Mouse (Mus musculus) heart, embryonic 12.5 days (tissue): ENCODE data around the gene Cdk5rap1. TPM values are rescaled to one million over a fixed set of nuclear protein-coding genes. Genes with fewer than 3 reads are reported as not detected.

Source experiments
- ATAC-seq: fragments of 200-750 bp; cut with Nextera tagmentation; 2 replicates; pipeline ENCODE4 v1.8.0; 2017; ENCODE audit warnings: moderate TSS enrichment, moderate library complexity; ENCODE audit not compliant: insufficient number of reproducible peaks, low FRiP score
- H3K27ac ChIP-seq: fragments of 300-500 bp; sonication (generic); 2 replicates; pipeline ENCODE4 v1.5.1; 2016; ENCODE audit warnings: mild to moderate bottlenecking, moderate library complexity; ENCODE audit not compliant: poor library complexity, severe bottlenecking
- H3K27me3 ChIP-seq: fragments of 300-500 bp; sonication (generic); replicated peaks from 2 replicates; pipeline ENCODE4 v1.6.1; 2016; ENCODE audit warnings: mild to moderate bottlenecking, moderate library complexity
- H3K36me3 ChIP-seq: fragments of 300-500 bp; sonication (generic); 2 replicates; pipeline ENCODE4 v1.6.1; 2016; ENCODE audit warnings: mild to moderate bottlenecking, moderate library complexity
- H3K4me1 ChIP-seq: fragments of 300-500 bp; sonication (generic); replicated peaks from 2 replicates; pipeline ENCODE4 v1.6.1; 2016; ENCODE audit warnings: mild to moderate bottlenecking
- H3K4me2 ChIP-seq: fragments of 300-500 bp; sonication (generic); 2 replicates; pipeline ENCODE4 v1.6.1; 2016; ENCODE audit warnings: mild to moderate bottlenecking, moderate library complexity
- H3K4me3 ChIP-seq: fragments of 300-500 bp; sonication (generic); 2 replicates; pipeline ENCODE4 v1.5.1; 2016; ENCODE audit warnings: mild to moderate bottlenecking
- H3K9ac ChIP-seq: fragments of 300-500 bp; sonication (generic); 2 replicates; pipeline ENCODE4 v1.6.1; 2016; ENCODE audit warnings: mild to moderate bottlenecking, moderate library complexity
- H3K9me3 ChIP-seq: fragments of 300-500 bp; sonication (generic); replicated peaks from 2 replicates; pipeline ENCODE4 v1.6.1; 2016; ENCODE audit warnings: mild to moderate bottlenecking, moderate library complexity
- WGBS: fragments of 180-500 bp; shearing (Covaris S2); methylation state at CpG from one replicate; pipeline ENCODE4 v1.1.7; 2016; 5-methylcytosine and 5-hydroxymethylcytosine counted together
- polyA plus RNA-seq: library from polyadenylated mRNA; unstranded; fragments of >200 nt; fragmentation: Nextera tagmentation; extraction: Ambion mirVana; gene quantifications from 2 replicates; pipeline ENCODE4 v1.2.1, GENCODE M21; 2016

The Cdk5rap1 gene
- polyA plus RNA-seq, result 13.6 and 15.4 TPM in 2 replicates

DNA sequence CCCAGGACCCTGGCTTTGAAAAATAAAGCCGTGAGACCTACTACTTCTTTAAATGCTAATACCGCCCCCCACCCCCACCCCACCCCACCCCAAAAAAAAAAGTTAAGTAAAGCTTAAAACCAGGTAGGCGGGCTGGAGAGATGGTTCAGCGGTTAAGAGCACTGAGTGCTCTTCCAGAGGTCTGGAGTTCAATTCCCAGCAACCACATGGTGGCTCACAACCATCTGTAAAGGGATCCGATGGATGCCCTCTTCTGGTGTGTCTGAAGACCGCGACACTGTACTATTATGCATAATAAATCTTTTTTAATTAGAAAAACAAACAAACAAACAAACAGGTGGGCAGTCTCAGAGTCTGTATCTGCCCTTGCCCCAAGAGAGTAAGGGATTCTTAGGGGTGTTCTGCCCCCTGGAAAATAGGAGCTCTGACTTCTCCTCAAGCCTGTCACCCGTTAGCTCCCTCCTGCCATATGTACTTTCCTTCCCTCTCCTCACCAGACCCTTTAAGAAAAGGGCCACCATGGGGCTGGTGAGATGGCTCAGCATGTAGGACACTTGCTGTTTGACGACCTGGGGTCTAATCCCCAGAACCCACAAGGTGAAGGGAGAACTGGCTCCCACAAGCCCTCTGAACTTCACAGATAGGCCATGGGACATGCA, at the start of gene Cdk5rap1:
TSS of gene Cdk5rap1 (minus strand) at position 169 of the 659 bp plus-strand sequence.
- H3K27me3 ChIP-seq, result no peaks in the 10 kb centered on the region
- peak within 1 kb of the TSS; percentile 97 for H3K27ac ChIP-seq
- no peaks in the 10 kb centered on the region for H3K9me3 ChIP-seq
- H3K9ac ChIP-seq, result peak within 1 kb of the TSS; percentile 97
- peaks cover 13% of the 10 kb centered on the region for H3K4me1 ChIP-seq
- peak within 1 kb of the TSS; percentile 89 for H3K4me3 ChIP-seq
- 13% methylated on average over 9 of the region's 9 CpGs for WGBS
- peaks cover 41% of the 10 kb centered on the region for H3K36me3 ChIP-seq
- peak; percentile 22 for ATAC-seq
- H3K4me2 ChIP-seq, result peak within 1 kb of the TSS; percentile 91

- H3K27me3 ChIP-seq, result no peaks in the 10 kb centered on the region
- whole genome bisulfite sequencing, result 74% methylated on average over 5 of the region's 5 CpGs
- H3K9me3 ChIP-seq, result 0 out of 2 replicates have a peak, but pooled peaks cover 3% of the 10 kb centered on the region
- ATAC-seq, result no peak
- H3K36me3 ChIP-seq, result no peaks in the 10 kb centered on the region
- peaks cover 4% of the 10 kb centered on the region; the same call in 1 of the 2 replicates for H3K4me1 ChIP-seq
- no peak overlapping the region for H3K9ac ChIP-seq
- no peak overlapping the region for H3K27ac ChIP-seq
- H3K4me3 ChIP-seq, result no peak overlapping the region
- H3K4me2 ChIP-seq, result no peak overlapping the region
These were observed 49.4 kb upstream of the Cdk5rap1 start for GRCm38 (mm10) chr2:154422181-154422580.

DNA sequence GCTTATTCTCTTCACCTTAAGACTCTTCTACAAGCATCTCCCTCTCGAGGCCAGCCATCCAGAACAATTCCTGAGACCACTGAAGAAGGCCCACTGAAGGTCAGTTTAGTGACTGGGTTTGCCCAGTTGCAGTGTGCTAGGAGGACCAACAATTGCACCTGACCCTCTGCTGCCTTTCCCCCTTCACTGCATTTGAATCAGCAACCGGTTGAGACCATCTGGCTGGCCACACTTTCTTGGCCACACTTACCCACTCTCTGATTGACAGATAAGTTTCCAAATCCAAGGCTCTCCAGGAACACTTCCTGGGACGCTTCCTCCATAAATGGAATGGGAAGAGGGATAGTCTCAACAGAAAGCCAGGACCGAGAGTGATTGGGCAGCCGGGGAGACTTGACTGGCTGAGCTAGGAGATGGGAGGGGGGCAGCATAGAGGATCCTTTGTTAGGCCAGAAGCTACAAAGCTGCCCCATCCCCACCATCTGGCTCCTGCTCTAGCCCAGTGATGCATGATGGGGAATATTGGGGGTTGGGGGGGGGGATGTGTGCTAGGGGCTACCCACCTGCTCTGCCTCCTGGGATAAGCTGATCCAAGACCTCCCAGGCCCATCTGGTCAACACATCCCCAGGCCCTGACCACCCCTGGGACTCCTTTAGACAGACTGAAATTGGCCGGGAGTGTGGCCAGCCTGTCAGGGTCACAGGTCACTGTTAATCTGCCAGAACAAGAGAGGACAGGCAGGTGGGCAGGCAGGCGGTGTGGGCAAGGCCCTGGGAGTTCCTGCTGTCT, 48.3 kb upstream of the Cdk5rap1 start:
- no peak for ATAC-seq
- H3K36me3 ChIP-seq, result no peaks in the 10 kb centered on the region
- H3K4me1 ChIP-seq, result no peaks in the 10 kb centered on the region
- WGBS, result 47% methylated on average over 7 of the region's 7 CpGs
- 0 out of 2 replicates have a peak, but pooled peaks cover 3% of the 10 kb centered on the region for H3K9me3 ChIP-seq
- H3K27ac ChIP-seq, result no peak overlapping the region
- no peaks in the 10 kb centered on the region for H3K27me3 ChIP-seq
- no peak overlapping the region for H3K4me3 ChIP-seq
- no peak overlapping the region for H3K9ac ChIP-seq
- no peak overlapping the region for H3K4me2 ChIP-seq

- H3K27ac ChIP-seq, result no peak overlapping the region
- H3K9me3 ChIP-seq, result no peaks in the 10 kb centered on the region
- 84% methylated on average over 9 of the region's 9 CpGs for WGBS
- ATAC-seq, result no peak
- H3K9ac ChIP-seq, result no peak overlapping the region
- no peak overlapping the region for H3K4me3 ChIP-seq
- H3K4me1 ChIP-seq, result no peaks in the 10 kb centered on the region
- H3K4me2 ChIP-seq, result no peak overlapping the region
- no peaks in the 10 kb centered on the region for H3K27me3 ChIP-seq
- no peaks in the 10 kb centered on the region for H3K36me3 ChIP-seq
These were observed 47.1 kb upstream of the Cdk5rap1 start for GRCm38 (mm10) chr2:154419631-154420515.

- WGBS, result 84% methylated on average over 7 of the region's 7 CpGs
- H3K27me3 ChIP-seq, result no peaks in the 10 kb centered on the region
- H3K9ac ChIP-seq, result no peak overlapping the region
These were observed 45.2 kb upstream of the Cdk5rap1 start for GRCm38 (mm10) chr2:154418001-154418400.

GRCm38 (mm10) chr2:154417107-154417506, 44.3 kb upstream of the Cdk5rap1 start:
- Histone ChIP-seq H3K27ac (no peak overlapping the region), H3K9me3 (no peaks in the 10 kb centered on the region), H3K4me3 (no peak overlapping the region), H3K27me3 (no peaks in the 10 kb centered on the region), H3K9ac (no peak overlapping the region), H3K4me1 (no peaks in the 10 kb centered on the region), H3K4me2 (no peak overlapping the region), H3K36me3 (no peaks in the 10 kb centered on the region)
- no peak for ATAC-seq
- 11% methylated on average over 3 of the region's 3 CpGs for WGBS

More at GRCm38 (mm10) chr2:154418001-154418400, 45.2 kb upstream of the Cdk5rap1 start:
- Histone ChIP-seq H3K9me3 (no peaks in the 10 kb centered on the region), H3K4me2 (no peak overlapping the region), H3K4me3 (no peak overlapping the region), H3K27ac (no peak overlapping the region), H3K36me3 (no peaks in the 10 kb centered on the region), H3K4me1 (no peaks in the 10 kb centered on the region)
- no peak for ATAC-seq

GRCm38 (mm10) chr2:154412018-154412666, 39.3 kb upstream of the Cdk5rap1 start:
- Histone ChIP-seq H3K36me3 (no peaks in the 10 kb centered on the region), H3K27ac (no peak overlapping the region), H3K9ac (no peak overlapping the region), H3K4me3 (no peak overlapping the region), H3K4me2 (no peak overlapping the region), H3K4me1 (peaks cover 13% of the 10 kb centered on the region), H3K9me3 (no peaks in the 10 kb centered on the region), H3K27me3 (no peaks in the 10 kb centered on the region)
- 63% methylated on average over 7 of the region's 7 CpGs for WGBS
- ATAC-seq, result no peak

DNA sequence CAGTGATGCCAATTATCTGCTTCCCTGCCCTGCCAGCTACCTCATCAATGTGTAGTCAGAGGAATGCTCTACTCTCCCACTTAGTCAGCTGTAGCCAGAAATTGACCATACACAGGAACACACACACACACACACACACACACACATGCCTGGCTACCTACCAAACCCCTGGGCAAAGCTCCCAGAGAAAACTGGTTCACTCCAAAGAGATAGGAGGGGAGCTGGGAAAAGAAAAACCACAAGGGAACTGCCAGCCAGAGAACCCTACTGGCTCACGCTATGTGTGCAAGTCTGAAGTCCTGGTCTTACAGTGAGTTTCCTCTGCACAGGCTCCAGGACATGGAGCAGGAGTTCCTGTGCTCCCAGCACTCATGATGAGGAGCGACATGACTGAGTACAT, 37.5 kb upstream of the Cdk5rap1 start:
- H3K4me1 ChIP-seq, result peaks cover 23% of the 10 kb centered on the region
- no peak overlapping the region for H3K27ac ChIP-seq
- H3K36me3 ChIP-seq, result no peaks in the 10 kb centered on the region
- ATAC-seq, result no peak
- H3K4me2 ChIP-seq, result no peak overlapping the region
- no peak overlapping the region for H3K9ac ChIP-seq
- no peak overlapping the region for H3K4me3 ChIP-seq
- H3K27me3 ChIP-seq, result no peaks in the 10 kb centered on the region
- 62% methylated on average over 2 of the region's 2 CpGs for WGBS
- H3K9me3 ChIP-seq, result no peaks in the 10 kb centered on the region

- H3K9ac ChIP-seq, result peak within 1 kb of the TSS; percentile 91
- peak within 1 kb of the TSS; percentile 83 for H3K4me3 ChIP-seq
- H3K4me1 ChIP-seq, result peaks cover 42% of the 10 kb centered on the region
- H3K9me3 ChIP-seq, result no peaks in the 10 kb centered on the region
- ATAC-seq, result peak; percentile 93
- peak within 1 kb of the TSS; percentile 73 for H3K27ac ChIP-seq
- peak within 1 kb of the TSS; percentile 76 for H3K4me2 ChIP-seq
- H3K27me3 ChIP-seq, result no peaks in the 10 kb centered on the region
- no peaks in the 10 kb centered on the region for H3K36me3 ChIP-seq
- WGBS, result 2% methylated on average over 83 of the region's 84 CpGs
These were observed 35.0 kb upstream of the Cdk5rap1 start, which contains the start of gene Snta1 for GRCm38 (mm10) chr2:154407643-154408445. Gene Snta1 (minus strand): TSS chr2:154408099.
